Mouse (Mus musculus) Patski (cell line): ENCODE data around the gene Fam83d. TPM values are rescaled to one million over a fixed set of nuclear protein-coding genes. Genes with fewer than 3 reads are reported as not detected.
A peak's percentile ranks its signal among the peaks of the same experiment; 100 is the strongest.

Source experiments
- ATAC-seq: fragments of 100-300 bp; one replicate; pipeline ENCODE4 v1.8.0; 2021
- CTCF ChIA-PET: fragments of 350-600 bp; sonication (Branson Sonifier 250); formaldehyde crosslinking; loops from one replicate; lab custom pipeline; 2022; ENCODE audit warnings: inconsistent platforms; lab: Charles Lee
- POLR2A ChIA-PET: fragments of 350-600 bp; sonication (Branson Sonifier 250); formaldehyde crosslinking; loops from one replicate; lab custom pipeline; 2022; ENCODE audit warnings: antibody characterized with exemption, inconsistent platforms; lab: Charles Lee
- DNase-seq: peaks from one replicate; pipeline ENCODE4 v3.0.0-alpha.2; 2011; ENCODE audit warnings: low read depth, low spot score
- H3K27me3 ChIP-seq: fragments of 371-371 bp; one replicate; pipeline ENCODE4 v1.5.1; 2021
- CTCF ChIP-seq: fragments of 100-300 bp; IDR thresholded peaks from one replicate; pipeline ENCODE4 v1.5.1; 2021
- in situ Hi-C: fragments of 300-500 bp; cut with MboI; formaldehyde crosslinking; loops from 3 replicates; pipeline ENCODE4 v1.11.1; 2018; ENCODE audit warnings: low pct_unique_long_range_greater_than_20kb, mixed read lengths
- polyA plus RNA-seq: library from polyadenylated mRNA; unstranded; gene quantifications from one replicate; pipeline ENCODE4 v1.2.3, GENCODE M21; 2021

Gene Fam83d
- polyA plus RNA-seq, 1 experiment from 2014 or later = 12.9 TPM

DNA sequence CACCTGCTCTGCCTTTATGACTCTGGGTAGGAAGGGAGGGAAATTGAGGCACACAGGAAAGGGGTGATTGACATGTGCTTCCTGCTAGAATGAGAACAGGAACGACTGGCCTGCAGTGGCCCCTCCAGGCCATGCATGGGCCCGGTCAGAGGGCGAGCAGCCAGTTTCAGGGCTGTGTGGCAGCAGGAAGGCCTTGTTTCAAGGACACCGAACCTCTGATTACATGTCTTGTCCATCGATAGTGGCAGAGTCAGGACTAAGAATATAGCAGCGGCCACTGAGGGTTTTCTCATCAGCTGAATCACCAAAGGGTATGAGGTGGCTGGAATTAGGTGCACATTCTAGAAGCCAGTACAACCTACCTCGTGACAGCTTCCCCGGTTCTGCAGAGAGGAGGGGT, 7.0 kb downstream of the Fam83d start:
- no peak for TF ChIP-seq CTCF
- POLR2A ChIA-PET = no interaction called here
- CTCF ChIA-PET = no interaction called here
- in situ Hi-C loops = no loop called here
- ATAC-seq = no peak
- DNase-seq = no peak
- no peaks in the 10 kb centered on the region for H3K27me3 ChIP-seq

DNA sequence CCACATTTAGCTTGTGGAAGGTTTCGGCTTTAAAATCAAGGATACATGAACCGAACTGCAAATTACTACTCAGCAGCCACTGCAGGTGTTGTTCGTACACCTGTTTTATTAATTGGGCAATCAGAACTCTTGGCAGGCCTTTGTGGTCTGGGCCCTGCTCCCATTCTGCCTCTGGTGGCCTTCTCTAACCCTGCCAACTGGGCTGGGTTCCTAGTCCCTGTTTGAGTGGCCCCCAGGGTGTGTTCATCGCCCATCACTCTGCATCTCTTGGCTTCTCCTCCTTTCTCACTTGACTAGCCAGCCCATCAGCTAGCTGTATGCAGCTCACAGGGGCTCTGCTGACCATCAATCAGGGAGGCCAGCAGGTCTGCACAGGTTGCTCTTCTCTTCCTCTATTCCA, 8.8 kb downstream of the Fam83d start:
- TF ChIP-seq CTCF = no peak
- no peaks in the 10 kb centered on the region for H3K27me3 ChIP-seq
- ATAC-seq (no peak), DNase-seq (no peak)
- ChIA-PET CTCF (interaction anchor here (1.1 to 1.5 kb wide), 2 partner anchors 13 to 77 kb away, joined by 3 to 4 read pairs; no protein-coding TSS in a partner anchor), POLR2A (no interaction called here)
- in situ Hi-C loops = no loop called here

DNA sequence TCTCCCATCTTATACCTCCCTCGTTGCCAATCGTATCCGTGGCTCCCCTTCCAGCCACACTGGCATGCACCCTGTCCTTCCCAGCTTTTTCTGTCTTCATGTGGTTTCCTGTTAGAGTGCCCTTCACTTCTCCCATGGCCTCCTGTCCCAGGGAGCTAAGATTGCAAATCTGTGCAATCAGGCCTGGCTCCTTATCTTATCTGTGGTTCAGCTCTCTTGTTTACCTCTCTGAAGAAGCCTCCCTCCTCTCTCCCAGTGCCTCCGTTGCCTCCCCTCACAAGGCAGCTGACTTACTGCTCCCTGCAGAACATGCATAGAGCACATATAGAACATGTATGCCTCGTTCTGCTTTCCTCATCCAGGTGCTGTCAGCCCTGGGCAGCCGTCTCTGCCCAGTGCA, 9.6 kb downstream of the Fam83d start:
- ChIA-PET CTCF (interaction anchor here (0.9 kb wide), 1 partner anchor 8 kb away, joined by 3 read pairs; no protein-coding TSS in a partner anchor), POLR2A (no interaction called here)
- no peak for ATAC-seq
- in situ Hi-C loops = no loop called here
- no peak for TF ChIP-seq CTCF
- no peak for DNase-seq
- H3K27me3 ChIP-seq = no peaks in the 10 kb centered on the region

DNA sequence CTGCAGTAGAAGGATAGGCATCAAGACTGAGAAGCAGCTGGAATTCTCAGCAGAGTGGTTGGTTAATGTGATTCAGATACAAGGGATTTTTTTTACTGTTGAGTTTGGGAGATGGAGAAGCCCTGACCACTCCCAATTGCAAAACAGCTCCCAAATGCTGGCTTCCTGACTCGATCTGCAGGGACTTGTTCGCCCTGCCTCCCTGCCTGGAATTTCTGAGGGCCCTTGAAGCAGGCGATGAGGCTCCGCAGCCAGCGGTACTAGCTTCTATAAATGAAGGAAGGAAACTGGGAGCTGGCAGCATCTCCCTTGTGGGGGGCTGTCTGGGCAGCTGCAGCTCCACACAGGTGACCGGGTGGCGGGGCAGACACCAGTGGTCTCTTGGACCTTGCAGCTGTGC, 10.5 kb downstream of the Fam83d start:
- no peaks in the 10 kb centered on the region for H3K27me3 ChIP-seq
- in situ Hi-C loops = no loop called here
- DNase-seq (no peak), ATAC-seq (no peak)
- TF ChIP-seq CTCF = no peak
- CTCF ChIA-PET = interaction anchor here (1.3 kb wide), 1 partner anchor 11 kb away, joined by 3 read pairs; no protein-coding TSS in a partner anchor
- POLR2A ChIA-PET = no interaction called here

GRCm38 (mm10) chr2:158781126-158781525, 13.2 kb downstream of the Fam83d start:
- ChIA-PET POLR2A (no interaction called here), CTCF (no interaction called here)
- TF ChIP-seq CTCF = no peak
- DNase-seq (no peak), ATAC-seq (no peak)
- H3K27me3 ChIP-seq = no peaks in the 10 kb centered on the region
- in situ Hi-C loops = no loop called here

DNA sequence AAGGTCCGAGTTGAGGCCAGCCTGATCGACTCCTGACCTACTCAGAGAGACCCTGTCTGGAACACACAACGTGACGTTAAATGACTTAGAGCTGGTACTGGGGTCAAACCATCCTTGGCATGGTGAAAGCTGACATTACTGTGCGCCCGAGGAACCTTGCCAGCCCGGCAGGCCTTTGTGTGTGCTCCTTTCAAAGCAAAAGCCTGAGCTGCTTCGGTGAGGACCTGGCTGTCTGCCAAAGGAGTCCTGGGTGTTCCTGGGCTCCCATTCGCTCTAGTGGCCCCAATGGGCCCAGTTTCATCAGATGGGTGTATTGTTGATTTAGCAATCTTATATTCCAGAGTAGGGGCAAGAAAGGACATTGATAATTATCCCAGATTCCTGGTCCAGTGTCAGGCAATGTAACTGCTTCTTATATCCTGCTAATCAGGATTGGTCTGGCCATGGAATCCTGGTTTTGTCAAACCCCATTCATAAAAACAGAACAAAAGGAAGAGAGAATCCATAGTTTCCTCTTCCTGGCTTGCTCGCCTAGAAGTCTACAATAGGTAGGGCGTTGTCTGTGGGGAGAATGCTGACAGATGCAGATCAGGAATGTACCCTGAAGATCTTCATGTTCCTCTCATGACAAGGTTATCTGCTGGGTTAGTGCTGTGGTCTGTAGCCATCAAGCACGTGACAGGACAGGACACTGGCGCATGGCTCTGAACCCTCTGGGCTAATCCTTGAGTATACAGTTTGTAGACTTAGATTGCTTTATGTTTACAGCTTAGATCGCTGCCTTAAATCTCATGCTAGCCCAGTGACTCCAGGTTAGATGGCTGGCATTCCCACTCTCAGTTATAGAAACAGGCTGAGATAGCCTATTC, 19.3 kb downstream of the Fam83d start:
- ChIA-PET CTCF (no interaction called here), POLR2A (no interaction called here)
- in situ Hi-C loops = no loop called here
- TF ChIP-seq CTCF = no peak
- H3K27me3 ChIP-seq = no peaks in the 10 kb centered on the region
- DNase-seq (no peak), ATAC-seq (no peak)

- TF ChIP-seq CTCF = no peak
- ChIA-PET POLR2A (no interaction called here), CTCF (interaction anchor here (1.5 kb wide), 1 partner anchor 11 kb away, joined by 5 read pairs; no protein-coding TSS in a partner anchor)
- in situ Hi-C loops = no loop called here
- peak; percentile 81 for DNase-seq
- no peaks in the 10 kb centered on the region for H3K27me3 ChIP-seq
- peak; percentile 99 for ATAC-seq
Measured at GRCm38 (mm10) chr2:158794494-158795004, 26.7 kb downstream of the Fam83d start, which contains the start of gene Dhx35. TSS of gene Dhx35 (plus strand) at chr2:158794807.

GRCm38 (mm10) chr2:158795043-158795442, 27.1 kb downstream of the Fam83d start:
- TF ChIP-seq CTCF = no peak
- CTCF ChIA-PET = no interaction called here
- H3K27me3 ChIP-seq = no peaks in the 10 kb centered on the region
- in situ Hi-C loops = no loop called here
- no peak for DNase-seq
- POLR2A ChIA-PET = interaction anchor here (0.6 kb wide), 1 partner anchor 29 kb away, joined by 3 read pairs; no protein-coding TSS in a partner anchor
- ATAC-seq = peak; percentile 15

GRCm38 (mm10) chr2:158795875-158796274, 28.0 kb downstream of the Fam83d start:
- TF ChIP-seq CTCF = no peak
- POLR2A ChIA-PET = interaction anchor here (0.6 kb wide), 1 partner anchor 30 kb away, joined by 3 read pairs; no protein-coding TSS in a partner anchor
- CTCF ChIA-PET = no interaction called here
- DNase-seq (no peak), ATAC-seq (no peak)
- H3K27me3 ChIP-seq = no peaks in the 10 kb centered on the region
- in situ Hi-C loops = no loop called here

DNA sequence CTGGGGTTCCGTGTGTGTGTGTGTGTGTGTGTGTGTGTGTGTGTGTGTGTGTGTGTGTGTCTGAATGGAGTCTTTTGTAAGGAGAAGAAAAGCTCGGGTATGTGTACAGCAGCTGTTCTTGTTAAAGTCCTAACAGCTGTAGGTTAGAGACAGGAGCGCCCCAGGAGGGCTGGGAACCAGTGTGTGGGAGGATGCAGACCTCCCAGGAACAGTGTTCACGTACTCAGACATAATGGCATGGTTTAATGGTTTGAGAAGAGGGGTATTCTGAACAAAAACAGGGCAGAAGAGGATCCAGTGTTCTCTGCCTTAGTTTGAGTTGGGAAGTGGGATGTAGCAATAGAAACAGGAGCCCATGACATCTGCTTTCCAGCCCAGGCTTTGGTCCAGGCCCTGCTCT, 31.4 kb downstream of the Fam83d start:
- TF ChIP-seq CTCF = no peak
- CTCF ChIA-PET = interaction anchor here (0.9 kb wide), 1 partner anchor 16 kb away, joined by 3 read pairs; no protein-coding TSS in a partner anchor
- H3K27me3 ChIP-seq = no peaks in the 10 kb centered on the region
- in situ Hi-C loops = no loop called here
- no peak for ATAC-seq
- DNase-seq = no peak
- POLR2A ChIA-PET = interaction anchor here (0.7 kb wide), 1 partner anchor 39 kb away, joined by 3 read pairs; no protein-coding TSS in a partner anchor

- no peaks in the 10 kb centered on the region for H3K27me3 ChIP-seq
Measured at GRCm38 (mm10) chr2:158800788-158801187, 32.9 kb downstream of the Fam83d start.

More at GRCm38 (mm10) chr2:158800788-158801187, 32.9 kb downstream of the Fam83d start:
- DNase-seq (no peak), ATAC-seq (no peak)
- CTCF ChIA-PET = no interaction called here
- no peak for TF ChIP-seq CTCF
- POLR2A ChIA-PET = no interaction called here
- in situ Hi-C loops = no loop called here
